Mouse (Mus musculus) CH12.LX (cell line): ENCODE measurements at regions not wholly inside any gene's neighbourhood (a gene's known extent, or its start where the extent isn't known, plus 50 kb on each side); places are given as distances from the start of the nearest gene placed in this dataset.

ENCODE experiments used
- DNase-seq: peaks from one replicate; pipeline ENCODE4 v3.0.0-alpha.2; 2013; ENCODE audit errors: extremely low read depth
- H3K27ac ChIP-seq: 2 replicates; pipeline ENCODE4 v1.5.1; 2012; ENCODE audit warnings: low read depth, mild to moderate bottlenecking, control low read depth, moderate library complexity; ENCODE audit not compliant: insufficient read depth
- H3K27me3 ChIP-seq: replicated peaks from 2 replicates; pipeline ENCODE3; 2012; ENCODE audit warnings: inconsistent platforms
- H3K36me3 ChIP-seq, 2 experiments: replicated peaks in 1 of 2; 2 replicates each; pipeline versions ENCODE3 to v1.6.1; 2012; ENCODE audit warnings: inconsistent platforms in 1 of 2, low read length in 1 of 2, mild to moderate bottlenecking in 1 of 2, mixed read lengths in 1 of 2, moderate library complexity in 1 of 2; ENCODE audit not compliant: control insufficient read depth in 1 of 2, insufficient read depth in 1 of 2
- H3K4me1 ChIP-seq, 2 experiments: 2 replicates each; pipeline ENCODE4 v1.6.1; 2012; ENCODE audit warnings: inconsistent platforms in 1 of 2, moderate library complexity in 1 of 2; ENCODE audit not compliant: insufficient read depth in 2 of 2, control insufficient read depth in 1 of 2
- H3K4me2 ChIP-seq: 2 replicates; pipeline ENCODE4 v1.6.1; 2012; ENCODE audit warnings: low read depth, mild to moderate bottlenecking, control low read depth; ENCODE audit not compliant: poor library complexity, insufficient read depth, severe bottlenecking
- H3K4me3 ChIP-seq, 3 experiments: fragments of 150-350 bp in 1 of 3; sonication (generic) in 1 of 3; replicated peaks in 1 of 3; 2 replicates each; pipeline versions ENCODE3 to v1.5.1; 2011 to 2012; ENCODE audit warnings: low read depth in 2 of 3, low read length in 2 of 3, mild to moderate bottlenecking in 2 of 3, moderate library complexity in 2 of 3, control low read depth in 1 of 3, improper control_type of control experiment in 1 of 3, inconsistent platforms in 1 of 3, mixed read lengths in 1 of 3; ENCODE audit not compliant: poor library complexity in 1 of 3
- H3K79me2 ChIP-seq: replicated peaks from 2 replicates; pipeline ENCODE4 v1.6.1; 2012; ENCODE audit warnings: mild to moderate bottlenecking, moderate library complexity; ENCODE audit not compliant: control insufficient read depth, poor library complexity, insufficient read depth, severe bottlenecking; ENCODE audit errors: extremely low read depth
- H3K9ac ChIP-seq: 2 replicates; pipeline ENCODE4 v1.6.1; 2012; ENCODE audit warnings: low read depth, mild to moderate bottlenecking, control low read depth, moderate library complexity; ENCODE audit not compliant: insufficient read depth
- H3K9me3 ChIP-seq: replicated peaks from 2 replicates; pipeline ENCODE3; 2012; ENCODE audit warnings: low read length, inconsistent platforms, mixed read lengths
- BHLHE40 ChIP-seq: IDR thresholded peaks from 2 replicates; pipeline ENCODE4 v1.6.1; 2011; ENCODE audit warnings: mild to moderate bottlenecking, low read depth, low read length, improper control_type of control experiment
- CHD1 ChIP-seq: IDR thresholded peaks from 2 replicates; pipeline ENCODE4 v1.6.1; 2012; ENCODE audit warnings: low read depth, low read length, improper control_type of control experiment, inconsistent platforms
- ELF1 ChIP-seq: IDR thresholded peaks from 2 replicates; pipeline ENCODE4 v1.6.1; 2014; ENCODE audit warnings: low read depth, mild to moderate bottlenecking, inconsistent platforms, low read length, improper control_type of control experiment
- EP300 ChIP-seq: IDR thresholded peaks from 2 replicates; pipeline ENCODE4 v1.6.1; 2011; ENCODE audit warnings: low read length, improper control_type of control experiment
- GABPA ChIP-seq: IDR thresholded peaks from 2 replicates; pipeline ENCODE4 v1.6.1; 2012; ENCODE audit warnings: low read depth, low read length, improper control_type of control experiment, inconsistent platforms; ENCODE audit not compliant: insufficient replicate concordance
- HCFC1 ChIP-seq: IDR thresholded peaks from 2 replicates; pipeline ENCODE4 v1.6.1; 2012; ENCODE audit warnings: low read depth, mild to moderate bottlenecking, inconsistent platforms, low read length, improper control_type of control experiment
- IRF4 ChIP-seq: IDR thresholded peaks from 2 replicates; pipeline ENCODE4 v1.6.1; 2014; ENCODE audit warnings: low read depth, mild to moderate bottlenecking, inconsistent platforms, low read length, improper control_type of control experiment
- JUN ChIP-seq: IDR thresholded peaks from 2 replicates; pipeline ENCODE4 v1.6.1; 2011; ENCODE audit warnings: low read depth, mild to moderate bottlenecking, low read length, improper control_type of control experiment, moderate library complexity; ENCODE audit not compliant: insufficient read depth
- JUND ChIP-seq: conservative IDR thresholded peaks from 2 replicates; pipeline ENCODE4 v1.6.1; 2011; ENCODE audit warnings: low read depth, low read length, improper control_type of control experiment
- KAT2A ChIP-seq: IDR thresholded peaks from 2 replicates; pipeline ENCODE4 v1.6.1; 2012; ENCODE audit warnings: low read length, improper control_type of control experiment, inconsistent platforms; ENCODE audit not compliant: insufficient replicate concordance
- MAFK ChIP-seq: IDR thresholded peaks from 2 replicates; pipeline ENCODE4 v1.6.1; 2011; ENCODE audit warnings: low read length, improper control_type of control experiment; ENCODE audit not compliant: insufficient replicate concordance
- MEF2A ChIP-seq: IDR thresholded peaks from 2 replicates; pipeline ENCODE4 v1.6.1; 2014; ENCODE audit warnings: low read depth, mild to moderate bottlenecking, inconsistent platforms, low read length, improper control_type of control experiment, borderline replicate concordance
- MXI1 ChIP-seq: IDR thresholded peaks from 2 replicates; pipeline ENCODE4 v1.6.1; 2011; ENCODE audit warnings: mild to moderate bottlenecking, low read depth, low read length, improper control_type of control experiment
- MYC ChIP-seq: IDR thresholded peaks from 2 replicates; pipeline ENCODE4 v1.6.1; 2011; ENCODE audit warnings: low read depth, mild to moderate bottlenecking, improper control_type of control experiment, low read length
- NELFE ChIP-seq: IDR thresholded peaks from 2 replicates; pipeline ENCODE4 v1.6.1; 2011; ENCODE audit warnings: low read depth, low read length, improper control_type of control experiment
- PAX5 ChIP-seq: IDR thresholded peaks from 2 replicates; pipeline ENCODE4 v1.6.1; 2012; ENCODE audit warnings: low read length, inconsistent platforms, mixed read lengths
- POLR2A ChIP-seq: IDR thresholded peaks from 2 replicates; pipeline ENCODE4 v1.6.1; 2011; ENCODE audit warnings: low read depth, mild to moderate bottlenecking, improper control_type of control experiment, low read length
- RCOR1 ChIP-seq: conservative IDR thresholded peaks from 2 replicates; pipeline ENCODE4 v1.6.1; 2012; ENCODE audit warnings: low read depth, mild to moderate bottlenecking, inconsistent platforms, low read length, improper control_type of control experiment
- SMC3 ChIP-seq: IDR thresholded peaks from 2 replicates; pipeline ENCODE4 v1.6.1; 2011; ENCODE audit warnings: low read depth, low read length, improper control_type of control experiment
- TBP ChIP-seq: conservative IDR thresholded peaks from 2 replicates; pipeline ENCODE4 v1.6.1; 2011; ENCODE audit warnings: low read depth, low read length, improper control_type of control experiment
- USF2 ChIP-seq: conservative IDR thresholded peaks from 2 replicates; pipeline ENCODE4 v1.6.1; 2011; ENCODE audit warnings: low read depth, low read length, improper control_type of control experiment
- ZC3H11A ChIP-seq: IDR thresholded peaks from 2 replicates; pipeline ENCODE4 v1.6.1; 2012; ENCODE audit warnings: low read depth, mild to moderate bottlenecking, inconsistent platforms, low read length, improper control_type of control experiment
- ZKSCAN1 ChIP-seq: IDR thresholded peaks from 2 replicates; pipeline ENCODE4 v1.6.1; 2012; ENCODE audit warnings: low read depth, inconsistent platforms, low read length, improper control_type of control experiment, borderline replicate concordance
- ZNF384 ChIP-seq: IDR thresholded peaks from 2 replicates; pipeline ENCODE4 v1.6.1; 2012; ENCODE audit warnings: low read depth, low read length, improper control_type of control experiment, inconsistent platforms
- dilution Hi-C: fragments of 300-500 bp; cut with MboI; formaldehyde crosslinking; loops from 2 replicates; pipeline ENCODE4 v1.14.3; 2020; ENCODE audit warnings: low sequenced_read_pairs; ENCODE audit not compliant: extremely low pct_unique_long_range_greater_than_20kb, extremely low pct_ligation_motif_present
- in situ Hi-C: fragments of 300-500 bp; cut with MboI; formaldehyde crosslinking; loops from 3 replicates; pipeline ENCODE4 v1.14.3; 2019; ENCODE audit warnings: low sequenced_read_pairs, low pct_ligation_motif_present, low pct_unique_long_range_greater_than_20kb, mixed read lengths

DNA sequence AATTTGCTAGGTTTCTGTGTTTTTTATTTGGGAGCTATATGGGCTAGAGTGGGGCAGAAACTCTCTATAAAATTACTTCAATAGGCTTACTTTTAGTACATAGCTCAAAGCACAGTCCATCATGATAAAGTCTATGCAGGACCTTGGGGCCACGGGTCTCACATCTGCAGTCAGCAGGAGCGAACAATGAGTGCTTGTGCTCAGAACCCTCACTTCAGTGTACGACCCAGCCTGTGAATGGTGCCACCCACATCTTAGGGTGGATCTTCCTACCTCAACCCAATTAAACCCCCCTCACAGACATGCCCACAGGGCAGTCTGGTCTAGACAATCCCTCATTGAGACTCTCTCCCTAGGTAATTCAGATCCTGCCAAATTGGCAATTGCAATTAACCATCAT lies 286.5 kb downstream of the Rapgef2 start:
- dilution Hi-C loops, result no loop called here
- no peak overlapping the region for H3K4me2 ChIP-seq
- no peak for DNase-seq
- no peak overlapping the region for H3K4me3 ChIP-seq
- H3K79me2 ChIP-seq, result no peaks in the 10 kb centered on the region
- H3K27ac ChIP-seq, result no peak overlapping the region
- no peak overlapping the region for H3K9ac ChIP-seq
- TF ChIP-seq NELFE (no peak), ZKSCAN1 (no peak), ZC3H11A (no peak), MEF2A (no peak), JUND (no peak), RCOR1 (no peak), GABPA (no peak), MYC (no peak), MXI1 (no peak)
- TF ChIP-seq, all 38 proteins: peak for 0
- in situ Hi-C loops, result no loop called here
- Histone ChIP-seq H3K4me1 (no peaks in the 10 kb centered on the region), H3K36me3 (no peaks in the 10 kb centered on the region), H3K9me3 (no peaks in the 10 kb centered on the region), H3K27me3 (no peaks in the 10 kb centered on the region)

- H3K27ac ChIP-seq, result no peak overlapping the region
- H3K4me2 ChIP-seq, result no peak overlapping the region
- no peak for DNase-seq
- H3K9me3 ChIP-seq, result no peaks in the 10 kb centered on the region
- TF ChIP-seq EP300 (no peak), MYC (no peak), HCFC1 (no peak), ELF1 (no peak), POLR2A (no peak), IRF4 (no peak), ZNF384 (no peak), KAT2A (no peak), CHD1 (no peak), TBP (no peak), JUND (no peak), BHLHE40 (no peak), GABPA (no peak), RCOR1 (no peak), USF2 (no peak), ZC3H11A (no peak), JUN (no peak), PAX5 (no peak), MAFK (no peak), SMC3 (no peak)
- H3K4me3 ChIP-seq, result no peak overlapping the region
- no peaks in the 10 kb centered on the region for H3K79me2 ChIP-seq
- in situ Hi-C loops, result no loop called here
- no peaks in the 10 kb centered on the region for H3K4me1 ChIP-seq
- H3K9ac ChIP-seq, result no peak overlapping the region
- no peaks in the 10 kb centered on the region for H3K27me3 ChIP-seq
- dilution Hi-C loops, result no loop called here
- H3K36me3 ChIP-seq, result no peaks in the 10 kb centered on the region
These were observed 298.2 kb downstream of the Rapgef2 start for GRCm38 (mm10) chr3:78988120-78988519.
